Mouse (Mus musculus) lung, embryonic 15.5 days (tissue): ENCODE measurements around the gene Gpr18. TPM values are rescaled to one million over a fixed set of nuclear protein-coding genes. Genes with fewer than 3 reads are reported as not detected.

Source experiments
- ATAC-seq: fragments of 200-750 bp; cut with Nextera tagmentation; 2 replicates; pipeline ENCODE4 v1.8.0; 2017; ENCODE audit warnings: moderate number of reproducible peaks, borderline replicate concordance; ENCODE audit not compliant: low FRiP score, low TSS enrichment; ENCODE audit errors: extremely low read depth
- H3K27ac ChIP-seq: fragments of 300-500 bp; sonication (generic); 2 replicates; pipeline ENCODE4 v1.5.1; 2015; ENCODE audit warnings: moderate library complexity, mild to moderate bottlenecking, inconsistent platforms
- H3K27me3 ChIP-seq: fragments of 300-500 bp; sonication (generic); 2 replicates; pipeline ENCODE4 v1.6.1; 2015; ENCODE audit warnings: inconsistent platforms
- H3K36me3 ChIP-seq: fragments of 300-500 bp; sonication (generic); 2 replicates; pipeline ENCODE4 v1.6.1; 2015; ENCODE audit warnings: inconsistent platforms
- H3K4me1 ChIP-seq: fragments of 300-500 bp; sonication (generic); 2 replicates; pipeline ENCODE4 v1.6.1; 2015; ENCODE audit warnings: inconsistent platforms
- H3K4me2 ChIP-seq: fragments of 300-500 bp; sonication (generic); 2 replicates; pipeline ENCODE4 v1.6.1; 2015; ENCODE audit warnings: inconsistent platforms, mild to moderate bottlenecking, moderate library complexity
- H3K4me3 ChIP-seq: fragments of 300-500 bp; sonication (generic); 2 replicates; pipeline ENCODE4 v1.5.1; 2015; ENCODE audit warnings: mild to moderate bottlenecking, inconsistent platforms
- H3K9ac ChIP-seq: fragments of 300-500 bp; sonication (generic); 2 replicates; pipeline ENCODE4 v1.6.1; 2015; ENCODE audit warnings: inconsistent platforms
- H3K9me3 ChIP-seq: fragments of 300-500 bp; sonication (generic); 2 replicates; pipeline ENCODE4 v1.6.1; 2016; ENCODE audit warnings: inconsistent platforms
- WGBS: fragments of 180-500 bp; shearing (Covaris S2); methylation state at CpG from one replicate; pipeline ENCODE4 v1.1.7; 2015; 5-methylcytosine and 5-hydroxymethylcytosine counted together
- polyA plus RNA-seq: library from polyadenylated mRNA; unstranded; fragments of >200 nt; fragmentation: Nextera tagmentation; extraction: Ambion mirVana; gene quantifications from 2 replicates; pipeline ENCODE4 v1.2.1, GENCODE M21; 2015

Gpr18 gene
- polyA plus RNA-seq, 1 experiment from 2014 or later, result 0.55 TPM

GRCm38 (mm10) chr14:121946728-121947127, 31.1 kb upstream of the Gpr18 start:
- no peak overlapping the region for H3K9ac ChIP-seq
- no peaks in the 10 kb centered on the region for H3K4me1 ChIP-seq
- no peak overlapping the region for H3K27ac ChIP-seq
- H3K9me3 ChIP-seq, result no peaks in the 10 kb centered on the region
- H3K4me2 ChIP-seq, result no peak overlapping the region
- WGBS, result 39% methylated on average over 8 of the region's 8 CpGs
- no peaks in the 10 kb centered on the region for H3K36me3 ChIP-seq
- no peaks in the 10 kb centered on the region for H3K27me3 ChIP-seq
- no peak for ATAC-seq
- H3K4me3 ChIP-seq, result no peak overlapping the region

DNA sequence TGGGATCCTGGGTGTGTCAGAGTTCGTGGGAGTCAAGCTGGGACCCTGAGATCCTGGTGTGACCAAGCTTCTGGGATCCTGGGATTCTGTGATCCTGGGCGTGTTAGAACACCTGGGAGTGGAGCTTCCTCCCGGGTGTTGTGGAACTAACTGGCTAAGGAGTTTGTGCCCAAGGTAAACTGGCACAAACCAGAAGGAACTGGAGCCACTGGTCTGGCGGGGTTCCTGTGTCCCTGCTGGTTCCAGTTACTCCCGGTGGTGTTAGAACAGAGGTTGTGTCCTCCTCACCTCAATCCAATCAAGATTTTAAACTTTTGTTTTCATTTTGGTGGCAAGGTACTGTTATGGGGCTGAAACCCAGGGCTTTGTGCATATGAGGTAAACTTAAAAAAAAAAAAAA, 30.6 kb upstream of the Gpr18 start:
- no peaks in the 10 kb centered on the region for H3K9me3 ChIP-seq
- H3K27ac ChIP-seq, result no peak overlapping the region
- H3K9ac ChIP-seq, result no peak overlapping the region
- WGBS, result 67% methylated on average over 5 of the region's 5 CpGs
- H3K36me3 ChIP-seq, result no peaks in the 10 kb centered on the region
- no peak overlapping the region for H3K4me3 ChIP-seq
- no peak overlapping the region for H3K4me2 ChIP-seq
- ATAC-seq, result no peak
- H3K4me1 ChIP-seq, result no peaks in the 10 kb centered on the region
- H3K27me3 ChIP-seq, result no peaks in the 10 kb centered on the region

GRCm38 (mm10) chr14:121939582-121939981, 24.0 kb upstream of the Gpr18 start:
- Histone ChIP-seq H3K9ac (no peak overlapping the region), H3K4me2 (no peak overlapping the region), H3K4me3 (no peak overlapping the region), H3K9me3 (no peaks in the 10 kb centered on the region), H3K27me3 (no peaks in the 10 kb centered on the region), H3K27ac (no peak overlapping the region), H3K36me3 (no peaks in the 10 kb centered on the region), H3K4me1 (no peaks in the 10 kb centered on the region)
- ATAC-seq, result no peak
- WGBS, result 81% methylated on average over 3 of the region's 3 CpGs

DNA sequence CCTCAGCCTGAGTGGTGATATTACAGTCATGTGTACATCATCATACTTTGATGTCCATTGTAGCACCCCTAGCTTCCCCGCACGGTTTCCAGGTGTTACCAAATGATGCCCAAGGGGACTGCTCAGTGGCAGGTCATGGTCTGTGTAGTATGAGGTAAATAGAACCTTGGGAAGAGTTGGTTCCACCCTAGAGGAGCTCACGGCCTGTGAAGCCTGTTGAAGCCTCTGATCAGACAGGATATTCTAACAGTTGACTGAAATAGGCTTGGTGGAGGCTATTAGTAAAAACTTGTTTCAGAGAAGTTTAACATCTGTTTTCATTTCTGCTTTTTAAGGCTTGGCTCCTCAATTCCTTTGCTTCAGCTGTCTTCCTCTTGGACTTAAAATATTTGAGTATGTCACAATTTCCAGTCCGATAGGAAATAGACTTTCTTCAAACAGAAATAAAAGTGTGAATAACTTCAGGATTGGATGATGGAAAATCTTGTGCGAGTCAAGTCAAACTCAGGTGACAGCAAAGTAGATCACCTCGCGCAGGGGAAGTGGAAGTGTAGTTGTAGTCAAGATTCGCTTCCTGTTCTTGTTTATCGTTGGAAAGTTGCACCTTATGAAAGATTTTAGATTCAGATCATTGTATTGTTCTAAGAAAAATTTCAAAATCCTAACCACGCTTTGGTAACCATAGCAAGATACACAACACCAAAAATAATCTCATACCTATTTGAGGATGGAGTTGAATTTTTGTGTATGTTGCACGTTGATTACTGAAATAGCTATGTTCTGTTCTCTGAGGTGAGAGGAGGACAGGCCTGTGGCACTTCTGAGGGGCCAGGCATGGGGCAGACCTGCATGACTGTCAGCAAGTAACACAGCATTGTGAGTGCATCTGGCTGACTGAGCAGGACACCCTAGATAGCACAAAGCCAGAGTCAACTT, 22.9 kb upstream of the Gpr18 start:
- H3K27me3 ChIP-seq, result no peaks in the 10 kb centered on the region
- H3K9ac ChIP-seq, result no peak overlapping the region
- H3K27ac ChIP-seq, result no peak overlapping the region
- no peak for ATAC-seq
- no peak overlapping the region for H3K4me3 ChIP-seq
- no peaks in the 10 kb centered on the region for H3K4me1 ChIP-seq
- no peaks in the 10 kb centered on the region for H3K9me3 ChIP-seq
- 82% methylated on average over 11 of the region's 11 CpGs for WGBS
- H3K4me2 ChIP-seq, result no peak overlapping the region
- no peaks in the 10 kb centered on the region for H3K36me3 ChIP-seq

GRCm38 (mm10) chr14:121937601-121938255, 22.1 kb upstream of the Gpr18 start:
- 64% methylated on average over 11 of the region's 11 CpGs for WGBS
- H3K27me3 ChIP-seq, result no peaks in the 10 kb centered on the region
- no peaks in the 10 kb centered on the region for H3K9me3 ChIP-seq
- H3K4me2 ChIP-seq, result no peak overlapping the region
- ATAC-seq, result no peak
- H3K4me3 ChIP-seq, result no peak overlapping the region
- no peak overlapping the region for H3K9ac ChIP-seq
- no peaks in the 10 kb centered on the region for H3K36me3 ChIP-seq
- H3K4me1 ChIP-seq, result 0 out of 2 replicates have a peak, but pooled peaks cover 4% of the 10 kb centered on the region
- H3K27ac ChIP-seq, result no peak overlapping the region

GRCm38 (mm10) chr14:121936856-121937255, 21.3 kb upstream of the Gpr18 start:
- no peaks in the 10 kb centered on the region for H3K36me3 ChIP-seq
- H3K4me1 ChIP-seq, result 0 out of 2 replicates have a peak, but pooled peaks cover 4% of the 10 kb centered on the region
- no peak overlapping the region for H3K27ac ChIP-seq
- no peak for ATAC-seq
- H3K27me3 ChIP-seq, result no peaks in the 10 kb centered on the region
- no peaks in the 10 kb centered on the region for H3K9me3 ChIP-seq
- H3K4me2 ChIP-seq, result no peak overlapping the region
- H3K4me3 ChIP-seq, result no peak overlapping the region
- 71% methylated on average over 8 of the region's 8 CpGs for WGBS
- H3K9ac ChIP-seq, result no peak overlapping the region

DNA sequence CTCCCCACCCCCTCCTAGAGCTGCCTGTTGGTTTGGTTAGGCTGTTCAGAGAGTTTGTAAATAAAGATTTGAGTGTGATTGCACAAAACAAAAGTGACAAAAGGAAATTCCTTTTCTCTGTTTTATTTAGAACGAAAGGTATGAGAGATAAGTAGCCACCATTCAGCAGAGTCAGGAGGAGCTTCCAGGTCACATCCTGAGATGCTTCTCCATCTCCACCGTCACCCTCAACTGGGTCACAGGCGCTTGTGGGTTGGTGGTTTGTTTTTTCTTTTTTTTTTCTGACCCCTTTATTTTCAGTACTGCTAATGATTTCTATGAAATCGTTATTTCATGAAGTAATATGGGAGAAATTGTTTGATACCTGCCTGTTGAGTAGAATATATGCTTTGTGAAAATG, 20.8 kb upstream of the Gpr18 start:
- H3K36me3 ChIP-seq, result no peaks in the 10 kb centered on the region
- H3K9me3 ChIP-seq, result no peaks in the 10 kb centered on the region
- H3K27me3 ChIP-seq, result no peaks in the 10 kb centered on the region
- H3K4me1 ChIP-seq, result 0 out of 2 replicates have a peak, but pooled peaks cover 4% of the 10 kb centered on the region
- H3K4me3 ChIP-seq, result no peak overlapping the region
- WGBS, result 96% methylated on average over 4 of the region's 4 CpGs
- no peak overlapping the region for H3K4me2 ChIP-seq
- no peak overlapping the region for H3K9ac ChIP-seq
- no peak overlapping the region for H3K27ac ChIP-seq
- ATAC-seq, result no peak

DNA sequence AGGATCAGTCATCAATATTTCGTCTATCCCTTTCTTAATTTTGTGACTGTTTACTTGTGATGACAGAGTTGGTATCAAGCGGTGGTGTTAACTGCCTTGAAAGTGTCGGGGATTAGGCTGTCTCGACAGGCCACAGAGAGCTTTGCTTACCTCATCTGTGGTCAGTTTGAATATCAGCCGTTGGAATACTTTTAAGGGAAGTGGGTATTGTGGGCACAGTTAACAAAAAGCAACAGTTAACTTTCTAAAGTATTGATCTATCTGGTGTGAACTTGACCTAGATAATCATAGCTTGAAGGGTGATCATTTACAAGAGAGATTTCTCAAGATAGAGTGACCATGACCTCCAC, 19.0 kb upstream of the Gpr18 start:
- Histone ChIP-seq H3K27me3 (no peaks in the 10 kb centered on the region), H3K27ac (no peak overlapping the region), H3K4me2 (no peak overlapping the region), H3K9ac (no peak overlapping the region), H3K4me1 (0 out of 2 replicates have a peak, but pooled peaks cover 4% of the 10 kb centered on the region), H3K4me3 (no peak overlapping the region), H3K36me3 (no peaks in the 10 kb centered on the region), H3K9me3 (no peaks in the 10 kb centered on the region)
- no peak for ATAC-seq
- 61% methylated on average over 5 of the region's 5 CpGs for WGBS

DNA sequence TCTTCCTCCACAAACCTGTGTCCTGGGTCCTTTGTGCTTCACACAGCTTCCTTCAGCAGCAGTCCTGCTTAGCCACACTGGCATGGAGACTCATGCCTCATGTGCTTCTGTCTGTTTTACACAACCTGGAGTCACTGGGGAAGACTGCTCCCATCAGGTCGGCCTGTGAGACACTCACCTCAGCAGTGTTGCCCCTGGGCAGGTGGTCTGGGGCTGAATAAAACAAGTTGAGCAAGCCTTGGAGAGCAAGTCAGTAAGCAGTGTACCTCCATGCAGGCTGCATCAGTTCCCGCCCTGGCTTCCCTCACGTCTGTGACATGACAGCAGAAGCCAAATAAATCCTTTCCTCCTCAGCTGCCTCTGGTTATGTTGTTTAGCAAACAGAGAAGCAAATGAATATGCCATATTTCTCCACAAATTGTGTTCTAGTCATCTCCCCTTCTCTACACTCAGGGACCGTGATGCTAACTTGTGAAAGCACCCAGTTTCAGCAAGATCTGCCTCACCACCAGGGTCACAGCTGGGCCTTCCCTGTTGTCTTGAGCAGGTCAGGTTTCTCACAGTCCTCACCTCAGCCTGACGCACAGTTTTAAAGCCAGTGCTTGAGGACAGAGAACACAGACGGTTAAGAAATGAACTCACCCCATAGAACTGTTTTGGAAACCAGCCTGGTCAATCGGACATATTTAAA, 18.5 kb upstream of the Gpr18 start:
- Histone ChIP-seq H3K36me3 (no peaks in the 10 kb centered on the region), H3K4me2 (no peak overlapping the region), H3K4me1 (0 out of 2 replicates have a peak, but pooled peaks cover 4% of the 10 kb centered on the region), H3K9ac (no peak overlapping the region), H3K4me3 (no peak overlapping the region), H3K9me3 (no peaks in the 10 kb centered on the region), H3K27me3 (no peaks in the 10 kb centered on the region), H3K27ac (no peak overlapping the region)
- ATAC-seq, result 0 out of 2 replicates have a peak, but pooled peaks have one; percentile 11
- 74% methylated on average over 7 of the region's 7 CpGs for WGBS

- Histone ChIP-seq H3K4me1 (peaks cover 9% of the 10 kb centered on the region; the same call in 1 of the 2 replicates), H3K27me3 (no peaks in the 10 kb centered on the region), H3K9ac (no peak overlapping the region), H3K4me3 (no peak overlapping the region), H3K36me3 (no peaks in the 10 kb centered on the region), H3K4me2 (no peak overlapping the region), H3K27ac (no peak overlapping the region), H3K9me3 (no peaks in the 10 kb centered on the region)
- no peak for ATAC-seq
- 82% methylated on average over 4 of the region's 4 CpGs for whole genome bisulfite sequencing
These were observed 16.6 kb upstream of the Gpr18 start for GRCm38 (mm10) chr14:121932180-121932579.

DNA sequence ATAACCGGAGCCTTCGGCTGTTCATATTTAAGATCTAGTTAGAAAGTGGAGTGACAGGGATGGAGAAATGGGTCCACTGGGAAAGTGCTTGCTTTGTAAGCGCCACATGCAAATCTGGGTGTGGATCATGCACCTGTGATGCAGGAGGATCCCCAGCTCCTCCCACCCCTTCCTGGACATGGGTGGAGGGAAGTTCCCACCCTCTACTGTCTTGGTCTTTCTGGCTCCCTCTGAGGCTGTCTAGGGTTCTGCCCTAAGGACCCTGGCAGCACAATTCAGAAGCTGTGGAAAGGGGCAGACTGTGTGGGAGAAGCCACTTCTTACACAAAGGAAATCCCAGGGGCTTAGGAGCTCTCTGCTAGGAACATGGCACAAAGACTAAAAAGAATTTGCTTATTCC, 16.0 kb upstream of the Gpr18 start:
- Histone ChIP-seq H3K4me3 (no peak overlapping the region), H3K9me3 (no peaks in the 10 kb centered on the region), H3K4me2 (no peak overlapping the region), H3K4me1 (peaks cover 9% of the 10 kb centered on the region; the same call in 1 of the 2 replicates), H3K27me3 (no peaks in the 10 kb centered on the region), H3K27ac (no peak overlapping the region), H3K9ac (no peak overlapping the region), H3K36me3 (no peaks in the 10 kb centered on the region)
- ATAC-seq, result no peak
- 88% methylated on average over 3 of the region's 3 CpGs for WGBS
